Mouse (Mus musculus): ENCODE measurements around the gene Zcchc3. TPM values are rescaled to one million over a fixed set of nuclear protein-coding genes. Genes with fewer than 3 reads are reported as not detected.

The Zcchc3 gene
- polyA plus RNA-seq, 1 experiment from 2014 or later, result 55.0 TPM

GRCm38 (mm10) chr2:152413158-152413764, 1.6 kb downstream of the Zcchc3 start:
- peaks cover 31% of the 10 kb centered on the region for H3K4me1 ChIP-seq (ENCODE audit: control insufficient read depth, insufficient read depth, low read length)
- peak overlapping the region; percentile 96 for H3K4me3 ChIP-seq (ENCODE audit: low read depth, low read length)
- H3K4me2 ChIP-seq, result peak overlapping the region; percentile 83
- H3K36me3 ChIP-seq (ENCODE audit: control insufficient read depth, insufficient read depth, low read length), result no peaks in the 10 kb centered on the region
- WGBS, result under 1% methylated on average over 21 of the region's 21 CpGs
- peak overlapping the region; percentile 98 for H3K9ac ChIP-seq (ENCODE audit: low read length)
- ATAC-seq (ENCODE audit: low FRiP score) (no peak), DNase-seq (ENCODE audit: low spot score, missing footprints) (peak; percentile 91)
- H3K27me3 ChIP-seq (ENCODE audit: control insufficient read depth, insufficient read depth, low read length), result no peaks in the 10 kb centered on the region
- H3K27ac ChIP-seq (ENCODE audit: low read depth, low read length), result peak overlapping the region; percentile 94
- peaks cover 7% of the 10 kb centered on the region; the same call in 1 of the 2 replicates for H3K9me3 ChIP-seq (ENCODE audit: control insufficient read depth, low read length)

- no peaks in the 10 kb centered on the region for H3K27me3 ChIP-seq (ENCODE audit: control insufficient read depth, insufficient read depth, low read length)
- peak overlapping the region; percentile 54; the same call in 1 of the 2 replicates for H3K27ac ChIP-seq (ENCODE audit: low read depth, low read length)
- H3K9ac ChIP-seq (ENCODE audit: low read length), result peak overlapping the region; percentile 98
- DNase-seq (ENCODE audit: low spot score, missing footprints), result peak; percentile 92
- H3K4me1 ChIP-seq (ENCODE audit: control insufficient read depth, insufficient read depth, low read length), result peaks cover 31% of the 10 kb centered on the region
- peaks cover 7% of the 10 kb centered on the region; the same call in 1 of the 2 replicates for H3K9me3 ChIP-seq (ENCODE audit: control insufficient read depth, low read length)
- no peaks in the 10 kb centered on the region for H3K36me3 ChIP-seq (ENCODE audit: control insufficient read depth, insufficient read depth, low read length)
- H3K4me2 ChIP-seq, result peak overlapping the region; percentile 83
- 2% methylated on average over 15 of the region's 15 CpGs for WGBS
- ATAC-seq (ENCODE audit: low FRiP score), result no peak
- peak overlapping the region; percentile 96 for H3K4me3 ChIP-seq (ENCODE audit: low read depth, low read length)
Measured at GRCm38 (mm10) chr2:152412526-152413157, 2.2 kb downstream of the Zcchc3 start.

GRCm38 (mm10) chr2:152411471-152411870, 3.4 kb downstream of the Zcchc3 start:
- ATAC-seq (ENCODE audit: low FRiP score) (peak; percentile 6; the same call in 1 of the 2 replicates), DNase-seq (ENCODE audit: low spot score, missing footprints) (peak; percentile 97)
- peaks cover 7% of the 10 kb centered on the region; the same call in 1 of the 2 replicates for H3K9me3 ChIP-seq (ENCODE audit: control insufficient read depth, low read length)
- peak overlapping the region; percentile 83 for H3K4me2 ChIP-seq
- H3K27me3 ChIP-seq (ENCODE audit: control insufficient read depth, insufficient read depth, low read length), result no peaks in the 10 kb centered on the region
- H3K4me3 ChIP-seq (ENCODE audit: low read depth, low read length), result peak overlapping the region; percentile 96
- WGBS, result 1% methylated on average over 7 of the region's 7 CpGs
- peaks cover 33% of the 10 kb centered on the region for H3K4me1 ChIP-seq (ENCODE audit: control insufficient read depth, insufficient read depth, low read length)
- H3K36me3 ChIP-seq (ENCODE audit: control insufficient read depth, insufficient read depth, low read length), result no peaks in the 10 kb centered on the region
- peak overlapping the region; percentile 94 for H3K27ac ChIP-seq (ENCODE audit: low read depth, low read length)
- peak overlapping the region; percentile 98 for H3K9ac ChIP-seq (ENCODE audit: low read length)

GRCm38 (mm10) chr2:152410971-152411371, 3.9 kb downstream of the Zcchc3 start:
- Histone ChIP-seq H3K36me3 (ENCODE audit: control insufficient read depth, insufficient read depth, low read length) (no peaks in the 10 kb centered on the region), H3K4me1 (ENCODE audit: control insufficient read depth, insufficient read depth, low read length) (peaks cover 36% of the 10 kb centered on the region), H3K4me3 (ENCODE audit: low read depth, low read length) (peak overlapping the region; percentile 96; the same call in 1 of the 2 replicates), H3K27ac (ENCODE audit: low read depth, low read length) (peak overlapping the region; percentile 94), H3K4me2 (peak overlapping the region; percentile 83), H3K27me3 (ENCODE audit: control insufficient read depth, insufficient read depth, low read length) (no peaks in the 10 kb centered on the region), H3K9ac (ENCODE audit: low read length) (peak overlapping the region; percentile 98), H3K9me3 (ENCODE audit: control insufficient read depth, low read length) (peaks cover 2% of the 10 kb centered on the region; the same call in 1 of the 2 replicates)
- peak; percentile 75 for ATAC-seq (ENCODE audit: low FRiP score)
- WGBS, result 0% methylated on average over 15 of the region's 15 CpGs
- peak; percentile 98 for DNase-seq (ENCODE audit: low spot score, missing footprints)

GRCm38 (mm10) chr2:152409781-152410180, 5.0 kb downstream of the Zcchc3 start:
- 76% methylated on average over 6 of the region's 6 CpGs for WGBS
- DNase-seq (ENCODE audit: low spot score, missing footprints) (no peak), ATAC-seq (ENCODE audit: low FRiP score) (no peak)
- H3K27ac ChIP-seq (ENCODE audit: low read depth, low read length), result no peak overlapping the region; the same call in 1 of the 2 replicates
- no peaks in the 10 kb centered on the region for H3K27me3 ChIP-seq (ENCODE audit: control insufficient read depth, insufficient read depth, low read length)
- no peaks in the 10 kb centered on the region for H3K9me3 ChIP-seq (ENCODE audit: control insufficient read depth, low read length)
- H3K36me3 ChIP-seq (ENCODE audit: control insufficient read depth, insufficient read depth, low read length), result no peaks in the 10 kb centered on the region
- no peak overlapping the region for H3K9ac ChIP-seq (ENCODE audit: low read length)
- H3K4me1 ChIP-seq (ENCODE audit: control insufficient read depth, insufficient read depth, low read length), result peaks cover 33% of the 10 kb centered on the region
- no peak overlapping the region for H3K4me3 ChIP-seq (ENCODE audit: low read depth, low read length)
- H3K4me2 ChIP-seq, result no peak overlapping the region

- H3K36me3 ChIP-seq (ENCODE audit: control insufficient read depth, insufficient read depth, low read length), result no peaks in the 10 kb centered on the region
- no peaks in the 10 kb centered on the region for H3K9me3 ChIP-seq (ENCODE audit: control insufficient read depth, low read length)
- peak overlapping the region; percentile 34 for H3K9ac ChIP-seq (ENCODE audit: low read length)
Measured at GRCm38 (mm10) chr2:152406126-152406525, 8.7 kb downstream of the Zcchc3 start.

GRCm38 (mm10) chr2:152399122-152399542, 15.7 kb downstream of the Zcchc3 start:
- Histone ChIP-seq H3K4me2 (peak overlapping the region; percentile 92), H3K4me3 (ENCODE audit: low read depth, low read length) (peak overlapping the region; percentile 90), H3K36me3 (ENCODE audit: control insufficient read depth, insufficient read depth, low read length) (no peaks in the 10 kb centered on the region), H3K4me1 (ENCODE audit: control insufficient read depth, insufficient read depth, low read length) (peaks cover 30% of the 10 kb centered on the region), H3K9ac (ENCODE audit: low read length) (peak overlapping the region; percentile 98), H3K27ac (ENCODE audit: low read depth, low read length) (peak overlapping the region; percentile 99), H3K9me3 (ENCODE audit: control insufficient read depth, low read length) (no peaks in the 10 kb centered on the region), H3K27me3 (ENCODE audit: control insufficient read depth, insufficient read depth, low read length) (no peaks in the 10 kb centered on the region)
- no peak for DNase-seq (ENCODE audit: low spot score, missing footprints)
- WGBS, result under 1% methylated on average over 13 of the region's 13 CpGs
- ATAC-seq (ENCODE audit: low FRiP score), result peak; percentile 15

More at GRCm38 (mm10) chr2:152406126-152406525, 8.7 kb downstream of the Zcchc3 start:
- ATAC-seq (ENCODE audit: low FRiP score) (peak; percentile 95), DNase-seq (ENCODE audit: low spot score, missing footprints) (peak; percentile 98)
- H3K4me3 ChIP-seq (ENCODE audit: low read depth, low read length), result peak overlapping the region; percentile 23
- peaks cover 19% of the 10 kb centered on the region for H3K4me1 ChIP-seq (ENCODE audit: control insufficient read depth, insufficient read depth, low read length)
- WGBS, result under 1% methylated on average over 19 of the region's 19 CpGs
- H3K4me2 ChIP-seq, result peak overlapping the region; percentile 56
- peak overlapping the region; percentile 41 for H3K27ac ChIP-seq (ENCODE audit: low read depth, low read length)
- no peaks in the 10 kb centered on the region for H3K27me3 ChIP-seq (ENCODE audit: control insufficient read depth, insufficient read depth, low read length)

- Histone ChIP-seq H3K4me2 (peak overlapping the region; percentile 92), H3K27me3 (ENCODE audit: control insufficient read depth, insufficient read depth, low read length) (no peaks in the 10 kb centered on the region), H3K9me3 (ENCODE audit: control insufficient read depth, low read length) (no peaks in the 10 kb centered on the region), H3K36me3 (ENCODE audit: control insufficient read depth, insufficient read depth, low read length) (no peaks in the 10 kb centered on the region), H3K4me1 (ENCODE audit: control insufficient read depth, insufficient read depth, low read length) (peaks cover 34% of the 10 kb centered on the region), H3K4me3 (ENCODE audit: low read depth, low read length) (peak overlapping the region; percentile 90), H3K9ac (ENCODE audit: low read length) (peak overlapping the region; percentile 98), H3K27ac (ENCODE audit: low read depth, low read length) (peak overlapping the region; percentile 99)
- peak; percentile 75 for ATAC-seq (ENCODE audit: low FRiP score)
- peak; percentile 99 for DNase-seq (ENCODE audit: low spot score, missing footprints)
- WGBS, result under 1% methylated on average over 38 of the region's 38 CpGs
Measured at GRCm38 (mm10) chr2:152398691-152399090, 16.1 kb downstream of the Zcchc3 start.

All from midbrain, embryonic 11.5 days (tissue).